Mouse (Mus musculus) intestine, embryonic 15.5 days (tissue): ENCODE data around the gene Mettl16. TPM values are rescaled to one million over a fixed set of nuclear protein-coding genes. Genes with fewer than 3 reads are reported as not detected.
A peak's percentile ranks its signal among the peaks of the same experiment; 100 is the strongest.

Source experiments
- ATAC-seq: fragments of 200-750 bp; cut with Nextera tagmentation; 2 replicates; pipeline ENCODE4 v1.8.0; 2017; ENCODE audit warnings: moderate TSS enrichment, moderate library complexity
- H3K27ac ChIP-seq: fragments of 300-500 bp; sonication (generic); 2 replicates; pipeline ENCODE4 v1.5.1; 2015; ENCODE audit warnings: mild to moderate bottlenecking, inconsistent platforms
- H3K27me3 ChIP-seq: fragments of 300-500 bp; sonication (generic); replicated peaks from 2 replicates; pipeline ENCODE4 v1.6.1; 2015; ENCODE audit warnings: inconsistent platforms
- H3K36me3 ChIP-seq: fragments of 300-500 bp; sonication (generic); 2 replicates; pipeline ENCODE4 v1.6.1; 2015; ENCODE audit warnings: inconsistent platforms
- H3K4me1 ChIP-seq: fragments of 300-500 bp; sonication (generic); replicated peaks from 2 replicates; pipeline ENCODE4 v1.6.1; 2015; ENCODE audit warnings: inconsistent platforms
- H3K4me2 ChIP-seq: fragments of 300-500 bp; sonication (generic); replicated peaks from 2 replicates; pipeline ENCODE4 v1.6.1; 2015; ENCODE audit warnings: mild to moderate bottlenecking, inconsistent platforms
- H3K4me3 ChIP-seq: fragments of 300-500 bp; sonication (generic); replicated peaks from 2 replicates; pipeline ENCODE4 v1.5.1; 2015; ENCODE audit warnings: inconsistent platforms
- H3K9ac ChIP-seq: fragments of 300-500 bp; sonication (generic); 2 replicates; pipeline ENCODE4 v1.6.1; 2015; ENCODE audit warnings: inconsistent platforms
- H3K9me3 ChIP-seq: fragments of 300-500 bp; sonication (generic); 2 replicates; pipeline ENCODE4 v1.6.1; 2016; ENCODE audit warnings: inconsistent platforms
- WGBS: fragments of 180-500 bp; shearing (Covaris S2); methylation state at CpG from one replicate; pipeline ENCODE4 v1.1.7; 2015; 5-methylcytosine and 5-hydroxymethylcytosine counted together
- polyA plus RNA-seq: library from polyadenylated mRNA; unstranded; fragments of >200 nt; fragmentation: Nextera tagmentation; extraction: Ambion mirVana; gene quantifications from 2 replicates; pipeline ENCODE4 v1.2.1, GENCODE M21; 2015

Mettl16 gene
- polyA plus RNA-seq, 1 experiment from 2014 or later, result 45.8 TPM

DNA sequence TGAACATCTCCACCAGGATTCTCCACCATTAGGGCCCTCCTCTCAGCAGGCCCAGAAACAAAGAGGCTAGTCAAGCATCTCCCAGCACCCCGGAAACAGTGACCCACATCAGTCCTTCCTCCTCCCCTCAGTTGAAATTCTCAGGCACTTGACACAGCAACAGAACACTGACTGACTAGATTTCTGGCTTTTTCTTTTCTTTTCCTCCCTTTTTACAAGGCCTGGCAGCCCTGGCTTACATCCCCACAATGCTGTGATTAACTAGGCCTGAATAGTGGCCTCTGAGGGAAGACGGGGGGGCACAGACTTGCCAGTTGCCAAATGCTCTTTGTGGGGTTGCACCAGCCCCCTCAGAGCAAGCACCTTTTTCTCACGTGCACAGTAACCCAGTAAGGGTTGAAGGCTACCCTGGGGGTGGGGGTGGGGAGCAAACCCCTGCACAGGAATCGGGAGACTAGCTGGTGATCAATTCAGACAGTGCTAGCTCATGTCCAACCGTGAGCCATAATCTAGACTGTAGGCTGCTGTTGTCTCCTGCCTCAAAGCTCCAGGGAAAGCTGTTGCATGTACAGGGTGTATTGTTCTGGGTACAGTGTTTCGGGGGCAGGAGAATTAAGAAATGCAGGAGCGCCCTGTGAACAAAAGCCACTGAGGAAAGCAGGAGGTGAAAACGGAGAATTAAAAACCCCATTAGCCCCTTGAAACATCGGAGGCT is 19.1 kb upstream of the Mettl16 start:
- Histone ChIP-seq H3K9ac (no peak overlapping the region), H3K4me2 (no peak overlapping the region)

GRCm38 (mm10) chr11:74756631-74757030 is 14.0 kb upstream of the Mettl16 start:
- Histone ChIP-seq H3K9ac (no peak overlapping the region), H3K4me2 (no peak overlapping the region), H3K27ac (no peak overlapping the region), H3K4me3 (no peak overlapping the region), H3K36me3 (no peaks in the 10 kb centered on the region), H3K4me1 (no peaks in the 10 kb centered on the region), H3K27me3 (no peaks in the 10 kb centered on the region), H3K9me3 (no peaks in the 10 kb centered on the region)
- ATAC-seq, result peak; percentile 83
- WGBS, result 49% methylated on average over 2 of the region's 2 CpGs

More for the DNA sequence above, 19.1 kb upstream of the Mettl16 start:
- Histone ChIP-seq H3K27me3 (no peaks in the 10 kb centered on the region), H3K4me3 (no peak overlapping the region), H3K36me3 (no peaks in the 10 kb centered on the region), H3K9me3 (no peaks in the 10 kb centered on the region), H3K27ac (no peak overlapping the region), H3K4me1 (no peaks in the 10 kb centered on the region)
- ATAC-seq, result no peak
- WGBS, result 67% methylated on average over 9 of the region's 9 CpGs

- no peaks in the 10 kb centered on the region for H3K27me3 ChIP-seq
- H3K9me3 ChIP-seq, result no peaks in the 10 kb centered on the region
- no peak overlapping the region for H3K27ac ChIP-seq
- no peak for ATAC-seq
- no peak overlapping the region for H3K4me3 ChIP-seq
- H3K4me1 ChIP-seq, result no peaks in the 10 kb centered on the region
- H3K4me2 ChIP-seq, result no peak overlapping the region
- WGBS, result 65% methylated on average over 12 of the region's 12 CpGs
- no peak overlapping the region for H3K9ac ChIP-seq
- no peaks in the 10 kb centered on the region for H3K36me3 ChIP-seq
These were observed 9.5 kb upstream of the Mettl16 start for GRCm38 (mm10) chr11:74761011-74761705.

GRCm38 (mm10) chr11:74763960-74764625 is 6.5 kb upstream of the Mettl16 start:
- no peaks in the 10 kb centered on the region for H3K9me3 ChIP-seq
- H3K9ac ChIP-seq, result no peak overlapping the region
- H3K36me3 ChIP-seq, result no peaks in the 10 kb centered on the region
- no peak for ATAC-seq
- no peak overlapping the region for H3K4me2 ChIP-seq
- no peaks in the 10 kb centered on the region for H3K27me3 ChIP-seq
- no peak overlapping the region for H3K27ac ChIP-seq
- H3K4me3 ChIP-seq, result no peak overlapping the region
- WGBS, result 68% methylated on average over 10 of the region's 10 CpGs
- no peaks in the 10 kb centered on the region for H3K4me1 ChIP-seq

DNA sequence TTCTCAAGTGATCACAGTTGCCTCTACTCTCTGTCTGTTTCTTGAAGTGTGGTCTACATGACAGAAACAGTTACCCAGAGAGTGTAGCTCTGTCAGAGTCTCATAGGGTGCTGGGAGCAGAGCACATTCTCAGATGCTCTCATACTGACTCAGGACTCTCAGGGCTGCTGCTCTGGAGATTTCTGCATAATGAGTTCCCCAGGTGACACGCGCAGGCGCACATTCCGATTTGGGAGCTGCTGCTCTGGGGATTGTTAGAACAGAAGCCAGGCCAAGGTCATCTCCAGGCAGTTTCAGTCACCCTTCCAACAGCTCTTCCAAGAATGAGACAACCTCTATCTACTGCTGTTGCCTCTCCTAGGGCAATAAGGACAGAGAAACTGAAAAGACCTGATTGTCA is 3.2 kb upstream of the Mettl16 start:
- WGBS, result 91% methylated on average over 4 of the region's 4 CpGs
- H3K4me1 ChIP-seq, result peaks cover 8% of the 10 kb centered on the region; the same call in 1 of the 2 replicates
- H3K4me2 ChIP-seq, result no peak overlapping the region
- no peak overlapping the region for H3K9ac ChIP-seq
- no peaks in the 10 kb centered on the region for H3K36me3 ChIP-seq
- no peak overlapping the region for H3K27ac ChIP-seq
- no peaks in the 10 kb centered on the region for H3K27me3 ChIP-seq
- no peaks in the 10 kb centered on the region for H3K9me3 ChIP-seq
- H3K4me3 ChIP-seq, result no peak overlapping the region
- no peak for ATAC-seq

DNA sequence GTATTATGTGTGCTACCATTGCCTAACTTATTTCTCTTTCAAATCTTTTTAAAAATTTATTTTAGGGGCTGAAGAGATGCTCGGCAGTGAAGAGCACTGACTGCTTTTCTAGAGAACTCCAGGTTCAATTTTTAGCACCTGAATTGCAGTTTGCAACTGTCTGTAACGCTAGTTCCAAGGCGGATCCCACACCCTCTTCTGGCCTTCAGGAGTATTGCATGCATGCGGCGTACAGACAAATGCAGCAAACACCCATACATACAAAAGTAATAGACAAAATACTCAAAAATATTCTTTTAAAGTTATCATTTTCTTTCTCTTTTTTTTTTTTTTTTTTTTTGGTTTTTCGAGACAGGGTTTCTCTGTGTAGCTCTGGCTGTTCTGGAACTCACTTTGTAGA is 2.6 kb upstream of the Mettl16 start:
- Histone ChIP-seq H3K9ac (no peak overlapping the region), H3K4me3 (no peak overlapping the region), H3K4me2 (no peak overlapping the region), H3K27ac (no peak overlapping the region), H3K27me3 (no peaks in the 10 kb centered on the region), H3K4me1 (peaks cover 9% of the 10 kb centered on the region; the same call in 1 of the 2 replicates), H3K36me3 (no peaks in the 10 kb centered on the region), H3K9me3 (no peaks in the 10 kb centered on the region)
- WGBS, result 39% methylated on average over 6 of the region's 6 CpGs
- ATAC-seq, result no peak

- ATAC-seq, result no peak; the same call in 1 of the 2 replicates
- WGBS, result 84% methylated on average over 9 of the region's 9 CpGs
- Histone ChIP-seq H3K4me3 (peak overlapping the region; percentile 76), H3K9ac (no peak overlapping the region), H3K36me3 (no peaks in the 10 kb centered on the region), H3K4me2 (peak overlapping the region; percentile 73), H3K9me3 (no peaks in the 10 kb centered on the region), H3K4me1 (peaks cover 9% of the 10 kb centered on the region; the same call in 1 of the 2 replicates), H3K27me3 (no peaks in the 10 kb centered on the region), H3K27ac (no peak overlapping the region)
These were observed 593 bp upstream of the Mettl16 start for GRCm38 (mm10) chr11:74770037-74770436.

DNA sequence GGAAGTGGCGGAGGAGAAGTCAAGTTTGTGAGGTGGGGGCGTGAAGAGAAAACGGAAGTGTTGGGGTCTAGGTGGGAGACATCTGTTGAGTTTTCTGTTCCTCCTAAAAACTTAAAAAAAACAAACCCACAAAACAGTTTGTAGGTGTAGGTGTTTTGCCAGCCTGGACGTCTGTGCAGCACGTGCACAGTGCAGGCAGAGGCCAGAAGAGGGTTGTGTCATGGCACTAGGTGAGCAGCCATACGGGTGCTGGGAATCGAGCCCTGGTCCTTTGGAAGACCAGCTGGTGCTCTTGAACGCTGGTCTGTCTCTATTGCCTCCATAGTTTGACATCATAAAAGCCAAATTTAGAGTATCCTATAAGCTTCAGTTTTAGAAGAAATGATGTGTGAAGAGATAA is 604 bp downstream of the Mettl16 start:
- Histone ChIP-seq H3K36me3 (0 out of 2 replicates have a peak, but pooled peaks cover 3% of the 10 kb centered on the region), H3K9me3 (no peaks in the 10 kb centered on the region), H3K4me3 (peak overlapping the region; percentile 76), H3K27ac (peak overlapping the region; percentile 93), H3K27me3 (no peaks in the 10 kb centered on the region), H3K9ac (peak overlapping the region; percentile 86), H3K4me1 (peaks cover 9% of the 10 kb centered on the region; the same call in 1 of the 2 replicates), H3K4me2 (peak overlapping the region; percentile 69)
- peak; percentile 32; the same call in 1 of the 2 replicates for ATAC-seq
- WGBS, result 13% methylated on average over 8 of the region's 8 CpGs

DNA sequence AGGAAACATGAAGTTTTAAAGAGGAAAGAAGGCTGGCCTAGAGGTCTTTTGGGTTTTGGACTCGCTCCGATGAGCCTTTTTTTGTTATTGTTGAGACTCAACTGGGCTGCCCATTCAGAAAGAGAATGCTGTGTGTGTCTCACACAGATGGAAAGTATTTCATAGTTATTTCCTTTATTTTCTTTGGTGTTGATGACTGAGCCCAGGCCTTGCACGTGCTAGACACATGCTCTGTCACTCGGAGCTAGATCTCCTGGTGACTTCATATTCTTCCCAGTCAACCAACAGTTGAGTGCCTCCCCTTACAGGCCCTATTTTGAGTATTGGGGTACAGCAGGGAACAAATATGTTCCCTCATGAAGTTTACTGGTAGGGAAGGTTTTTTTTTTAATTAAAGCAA is 1.0 kb downstream of the Mettl16 start:
- Histone ChIP-seq H3K9me3 (no peaks in the 10 kb centered on the region), H3K27me3 (no peaks in the 10 kb centered on the region), H3K4me2 (peak overlapping the region; percentile 69), H3K9ac (no peak overlapping the region), H3K4me1 (peaks cover 9% of the 10 kb centered on the region; the same call in 1 of the 2 replicates), H3K27ac (no peak overlapping the region), H3K4me3 (peak overlapping the region; percentile 76), H3K36me3 (0 out of 2 replicates have a peak, but pooled peaks cover 3% of the 10 kb centered on the region)
- 62% methylated on average over 4 of the region's 4 CpGs for WGBS
- no peak for ATAC-seq

- 89% methylated on average over 2 of the region's 2 CpGs for WGBS
- no peak overlapping the region for H3K4me2 ChIP-seq
- no peak overlapping the region for H3K27ac ChIP-seq
- ATAC-seq, result no peak
- no peaks in the 10 kb centered on the region for H3K9me3 ChIP-seq
- no peak overlapping the region for H3K4me3 ChIP-seq
- H3K9ac ChIP-seq, result no peak overlapping the region
- H3K36me3 ChIP-seq, result 0 out of 2 replicates have a peak, but pooled peaks cover 3% of the 10 kb centered on the region
- no peaks in the 10 kb centered on the region for H3K27me3 ChIP-seq
- H3K4me1 ChIP-seq, result peaks cover 9% of the 10 kb centered on the region; the same call in 1 of the 2 replicates
These were observed 1.8 kb downstream of the Mettl16 start for GRCm38 (mm10) chr11:74772386-74772785.

DNA sequence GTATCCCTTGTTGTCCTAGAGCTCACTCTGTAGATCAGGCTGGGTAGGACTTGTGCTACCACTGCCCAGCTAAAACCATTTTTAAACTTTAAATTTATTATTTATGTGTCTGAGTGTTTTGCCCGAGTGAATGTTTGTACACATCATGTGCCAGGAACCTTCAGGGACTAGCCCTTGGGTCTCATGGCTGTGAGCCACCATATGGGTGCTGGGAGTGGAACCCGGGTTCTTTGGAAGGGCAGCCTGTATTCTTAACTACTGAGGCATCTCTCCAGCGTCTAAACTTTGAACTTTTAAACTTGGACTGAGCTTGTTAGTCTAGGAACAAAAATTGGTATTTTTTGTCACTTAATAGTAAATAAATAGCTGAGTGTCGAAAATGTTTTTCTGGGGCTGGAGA is 22.2 kb downstream of the Mettl16 start:
- Histone ChIP-seq H3K9ac (no peak overlapping the region), H3K4me1 (no peaks in the 10 kb centered on the region), H3K9me3 (no peaks in the 10 kb centered on the region), H3K4me3 (no peak overlapping the region), H3K4me2 (no peak overlapping the region), H3K27me3 (no peaks in the 10 kb centered on the region), H3K27ac (no peak overlapping the region), H3K36me3 (peaks cover 23% of the 10 kb centered on the region)
- no peak for ATAC-seq
- 95% methylated on average over 4 of the region's 4 CpGs for WGBS

- no peak overlapping the region for H3K27ac ChIP-seq
- no peaks in the 10 kb centered on the region for H3K27me3 ChIP-seq
- no peak overlapping the region for H3K4me3 ChIP-seq
- no peak overlapping the region for H3K9ac ChIP-seq
- H3K4me2 ChIP-seq, result no peak overlapping the region
- no peak for ATAC-seq
- peaks cover 17% of the 10 kb centered on the region; the same call in 1 of the 2 replicates for H3K36me3 ChIP-seq
- H3K4me1 ChIP-seq, result no peaks in the 10 kb centered on the region
- H3K9me3 ChIP-seq, result no peaks in the 10 kb centered on the region
- 80% methylated on average over 4 of the region's 4 CpGs for WGBS
These were observed 30.0 kb downstream of the Mettl16 start for GRCm38 (mm10) chr11:74800658-74801057.
